Mouse (Mus musculus) liver, embryonic 14.5 days (tissue): ENCODE measurements around the gene Cacna1g. TPM values are rescaled to one million over a fixed set of nuclear protein-coding genes. Genes with fewer than 3 reads are reported as not detected.

Experiments
- ATAC-seq: fragments of 200-750 bp; cut with Nextera tagmentation; 2 replicates; pipeline ENCODE4 v1.8.0; 2017; ENCODE audit warnings: moderate number of reproducible peaks, mild to moderate bottlenecking, moderate library complexity; ENCODE audit not compliant: insufficient read depth
- DNase-seq, 3 experiments: peaks; one replicate each; pipeline ENCODE4 v3.0.0-alpha.2; 2012 to 2013; ENCODE audit warnings: low read depth in 3 of 3, low spot score in 3 of 3
- H3K27ac ChIP-seq: fragments of 300-500 bp; sonication (generic); 2 replicates; pipeline ENCODE4 v1.5.1; 2014; ENCODE audit warnings: moderate library complexity, mild to moderate bottlenecking, control low read depth, inconsistent platforms
- H3K27me3 ChIP-seq: fragments of 300-500 bp; sonication (generic); 2 replicates; pipeline ENCODE4 v1.6.1; 2014; ENCODE audit warnings: mild to moderate bottlenecking, low read length, moderate library complexity; ENCODE audit not compliant: control insufficient read depth, insufficient read depth
- H3K36me3 ChIP-seq: fragments of 300-500 bp; sonication (generic); replicated peaks from 2 replicates; pipeline ENCODE4 v1.6.1; 2014; ENCODE audit warnings: low read depth; ENCODE audit not compliant: control insufficient read depth, insufficient read depth
- H3K4me1 ChIP-seq, 2 experiments: fragments of 200-500 bp in 1 of 2; fragments of 300-500 bp in 1 of 2; sonication (generic) in 1 of 2; replicated peaks; 2 replicates each; pipeline ENCODE4 v1.6.1; 2012 to 2014; ENCODE audit warnings: antibody characterized with exemption in 1 of 2, inconsistent platforms in 1 of 2, low read length in 1 of 2; ENCODE audit not compliant: control insufficient read depth in 2 of 2, insufficient read depth in 2 of 2
- H3K4me2 ChIP-seq: fragments of 300-500 bp; sonication (generic); 2 replicates; pipeline ENCODE4 v1.6.1; 2014; ENCODE audit warnings: low read depth, mild to moderate bottlenecking, control low read depth, moderate library complexity
- H3K4me3 ChIP-seq, 2 experiments: fragments of 200-500 bp in 1 of 2; fragments of 300-500 bp in 1 of 2; sonication (generic) in 1 of 2; 2 replicates each; pipeline ENCODE4 v1.5.1; 2012 to 2014; ENCODE audit warnings: low read depth in 2 of 2, low read length in 2 of 2, mild to moderate bottlenecking in 2 of 2, control low read depth in 1 of 2, inconsistent platforms in 1 of 2, moderate library complexity in 1 of 2; ENCODE audit not compliant: insufficient read depth in 1 of 2
- H3K9ac ChIP-seq: fragments of 300-500 bp; sonication (generic); replicated peaks from 2 replicates; pipeline ENCODE4 v1.6.1; 2014; ENCODE audit warnings: mild to moderate bottlenecking, control low read depth, moderate library complexity
- H3K9me3 ChIP-seq: fragments of 300-500 bp; sonication (generic); 2 replicates; pipeline ENCODE4 v1.6.1; 2016; ENCODE audit warnings: low read length, mixed read lengths; ENCODE audit not compliant: control insufficient read depth
- CTCF ChIP-seq: IDR thresholded peaks from 2 replicates; pipeline ENCODE4 v1.5.1; 2016; ENCODE audit warnings: antibody characterized with exemption, low read depth, control low read depth
- EP300 ChIP-seq: IDR thresholded peaks from 2 replicates; pipeline ENCODE4 v1.6.1; 2016; ENCODE audit warnings: antibody characterized with exemption, low read depth
- WGBS: fragments of 180-500 bp; shearing (Covaris S2); extraction: QIAGEN DNeasy Blood & Tissue Kit; methylation state at CpG from one replicate; pipeline ENCODE4 v1.1.7; 2014; ENCODE audit not compliant: insufficient replicate concordance; 5-methylcytosine and 5-hydroxymethylcytosine counted together
- polyA plus RNA-seq, 2 experiments: library from polyadenylated mRNA; depleted of rRNA in 1 of 2; stranded (reverse) in 1 of 2; unstranded in 1 of 2; fragments of >200 nt; fragmentation: Nextera tagmentation in 1 of 2; extraction: Ambion mirVana in 1 of 2; gene quantifications; 2 replicates each; pipeline versions ENCODE4 v1.2.1 to v1.2.3; 2012 to 2014

The Cacna1g gene
- polyA plus RNA-seq, 2 experiments: 0.89 to 7.3 TPM

GRCm38 (mm10) chr11:94469136-94470064 lies 4.6 kb downstream of the Cacna1g start:
- H3K9me3 ChIP-seq: no peaks in the 10 kb centered on the region
- no peak overlapping the region for H3K9ac ChIP-seq
- TF ChIP-seq CTCF (no peak), EP300 (no peak)
- peaks cover 41% of the 10 kb centered on the region for H3K27me3 ChIP-seq
- H3K36me3 ChIP-seq: no peaks in the 10 kb centered on the region
- WGBS: 32% methylated on average over 9 of the region's 9 CpGs
- ATAC-seq (no peak), DNase-seq (no peak)
- H3K4me2 ChIP-seq: no peak overlapping the region
- H3K27ac ChIP-seq: no peak overlapping the region
- no peak overlapping the region for H3K4me3 ChIP-seq
- H3K4me1 ChIP-seq: no peaks in the 10 kb centered on the region

DNA sequence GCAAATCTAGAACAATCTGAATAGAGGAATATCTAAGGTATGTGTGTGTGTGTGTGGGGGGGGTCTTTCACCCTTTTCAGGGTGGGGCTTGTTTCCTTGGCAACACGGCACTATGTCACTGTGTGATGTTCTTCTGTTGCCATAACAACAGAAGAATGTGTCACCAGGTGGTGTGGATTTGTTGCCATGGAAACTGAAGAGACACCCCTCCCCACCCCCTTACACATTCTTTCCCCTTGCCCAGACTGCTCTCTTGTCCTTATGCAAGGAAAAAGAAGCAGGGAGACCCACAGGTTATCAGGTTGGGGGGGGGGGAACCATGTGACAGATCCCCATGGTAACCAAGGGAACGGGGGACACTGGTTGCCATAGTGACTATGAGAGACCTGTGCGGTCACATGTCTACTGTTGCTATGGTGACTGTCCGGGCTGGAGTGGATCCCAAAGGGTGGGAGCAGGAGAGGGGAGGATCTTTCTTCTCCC lies 5.4 kb downstream of the Cacna1g start:
- peaks cover 34% of the 10 kb centered on the region for H3K27me3 ChIP-seq
- H3K36me3 ChIP-seq: no peaks in the 10 kb centered on the region
- TF ChIP-seq EP300: no peak
- TF ChIP-seq CTCF: no peak
- no peaks in the 10 kb centered on the region for H3K9me3 ChIP-seq
- H3K4me2 ChIP-seq: no peak overlapping the region
- DNase-seq (no peak), ATAC-seq (no peak)
- no peaks in the 10 kb centered on the region for H3K4me1 ChIP-seq
- no peak overlapping the region for H3K27ac ChIP-seq
- 42% methylated on average over 4 of the region's 4 CpGs for WGBS
- no peak overlapping the region for H3K4me3 ChIP-seq
- H3K9ac ChIP-seq: no peak overlapping the region

DNA sequence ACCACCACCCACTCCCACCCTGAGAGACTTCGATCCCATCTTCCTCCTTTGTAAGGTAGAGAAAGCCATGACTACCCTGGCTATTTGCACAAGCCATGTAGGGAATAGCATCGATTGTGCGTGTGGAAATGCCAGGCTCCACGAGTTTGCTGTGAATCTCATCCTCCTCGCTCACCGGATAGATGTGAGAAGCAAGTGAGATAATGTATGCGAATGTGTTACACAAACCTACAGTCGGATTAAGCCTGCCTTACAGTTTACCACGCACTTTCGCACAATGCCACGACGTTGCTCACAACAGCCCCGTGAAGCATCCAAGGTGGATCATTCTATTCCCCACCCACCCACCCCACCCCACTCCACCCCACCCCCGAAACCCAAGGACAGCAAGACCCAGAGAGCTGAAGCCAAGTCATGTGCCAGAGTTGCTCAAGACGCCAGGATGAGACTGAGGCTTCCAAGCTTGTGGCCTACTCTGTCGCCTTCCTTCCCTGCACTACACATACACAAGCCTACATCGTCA lies 7.6 kb downstream of the Cacna1g start:
- no peak for ATAC-seq
- TF ChIP-seq CTCF: no peak
- no peak for TF ChIP-seq EP300
- Histone ChIP-seq H3K9ac (no peak overlapping the region), H3K27me3 (peaks cover 11% of the 10 kb centered on the region), H3K36me3 (no peaks in the 10 kb centered on the region), H3K4me3 (no peak overlapping the region), H3K4me1 (no peaks in the 10 kb centered on the region), H3K9me3 (no peaks in the 10 kb centered on the region), H3K27ac (no peak overlapping the region), H3K4me2 (no peak overlapping the region)
- WGBS: 71% methylated on average over 17 of the region's 17 CpGs
- DNase-seq: no peak

DNA sequence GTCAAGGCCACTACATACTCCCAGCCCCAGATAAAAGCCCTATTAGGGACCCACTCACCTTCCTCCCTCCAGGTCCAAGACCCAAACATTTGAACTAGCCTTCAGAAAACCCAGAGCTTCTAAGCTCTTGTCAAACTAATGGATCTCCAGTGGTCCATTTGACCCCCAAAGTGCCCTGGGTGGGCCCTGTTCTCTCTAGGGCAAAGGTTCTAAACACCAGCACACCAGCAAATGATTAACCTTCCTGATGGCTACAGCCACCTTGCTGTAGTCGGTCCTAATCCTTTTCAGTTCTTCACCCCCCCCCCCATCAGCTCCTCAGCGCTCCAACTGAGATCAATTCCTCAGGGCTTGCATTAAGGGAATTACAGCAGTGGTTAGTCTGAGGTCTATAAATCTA lies 9.8 kb downstream of the Cacna1g start:
- Histone ChIP-seq H3K27ac (no peak overlapping the region), H3K4me1 (no peaks in the 10 kb centered on the region), H3K9ac (no peak overlapping the region), H3K27me3 (no peaks in the 10 kb centered on the region; the same call in 1 of the 2 replicates), H3K4me3 (no peak overlapping the region), H3K4me2 (no peak overlapping the region), H3K36me3 (no peaks in the 10 kb centered on the region), H3K9me3 (no peaks in the 10 kb centered on the region)
- ATAC-seq: no peak
- 31% methylated on average over 2 of the region's 2 CpGs for WGBS
- TF ChIP-seq EP300 (no peak), CTCF (no peak)
- no peak for DNase-seq

DNA sequence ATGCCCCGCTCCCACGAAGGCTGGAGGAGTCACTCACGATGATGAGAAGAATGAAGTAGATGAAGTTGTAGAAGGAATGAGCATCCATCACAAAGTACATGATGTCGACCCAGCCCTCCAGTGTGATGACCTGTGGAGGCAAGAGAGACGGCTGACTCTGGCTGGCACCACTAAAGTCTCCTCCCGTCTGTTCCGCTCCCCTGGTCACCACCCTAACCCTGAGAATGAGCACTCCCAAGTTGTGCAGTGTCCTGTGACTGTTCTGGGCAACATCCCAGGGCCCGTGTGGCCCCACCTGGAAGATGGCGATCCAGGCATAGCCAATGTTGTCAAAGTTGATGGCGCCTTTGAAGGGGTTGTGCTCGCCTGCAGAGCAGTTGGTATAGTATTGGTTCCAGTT lies 12.1 kb downstream of the Cacna1g start:
- TF ChIP-seq EP300: no peak
- TF ChIP-seq CTCF: no peak
- Histone ChIP-seq H3K27me3 (no peaks in the 10 kb centered on the region; the same call in 1 of the 2 replicates), H3K4me3 (no peak overlapping the region), H3K36me3 (no peaks in the 10 kb centered on the region), H3K27ac (no peak overlapping the region), H3K9me3 (no peaks in the 10 kb centered on the region), H3K9ac (no peak overlapping the region), H3K4me1 (peaks cover 3 to 7% of the 10 kb centered on the region in 2 experiments), H3K4me2 (no peak overlapping the region)
- ATAC-seq (no peak), DNase-seq (no peak)
- WGBS: 71% methylated on average over 11 of the region's 11 CpGs
